Mouse (Mus musculus): Measurements from ENCODE around the gene Atf6. TPM values are rescaled to one million over a fixed set of nuclear protein-coding genes. Genes with fewer than 3 reads are reported as not detected.
A peak's percentile ranks its signal among the peaks of the same experiment; 100 is the strongest.

Atf6 gene
- polyA plus RNA-seq, 1 experiment from 2014 or later: 6.0 TPM

DNA sequence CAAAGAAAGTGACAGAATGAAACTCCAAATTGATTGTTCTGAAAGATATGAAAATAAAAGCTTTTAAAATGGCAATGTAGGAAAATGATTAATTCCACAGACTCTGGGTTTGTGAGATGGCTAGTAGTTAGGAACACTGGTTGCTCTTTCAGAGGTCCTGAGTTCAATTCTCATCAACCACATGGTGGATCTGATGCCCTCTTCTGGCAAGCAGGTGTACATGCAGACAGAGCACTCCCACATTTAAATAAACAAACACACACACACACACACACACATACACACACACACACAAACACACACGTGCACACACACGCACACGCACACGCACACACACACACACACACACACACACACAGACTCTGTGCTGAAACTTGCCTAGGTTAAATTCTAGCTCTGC, 89.9 kb downstream of the Atf6 start:
- 94% methylated on average over 4 of the region's 4 CpGs for WGBS (ENCODE audit: insufficient replicate concordance)
- H3K4me2 ChIP-seq (ENCODE audit: low read depth, low read length): no peak overlapping the region
- no peaks in the 10 kb centered on the region for H3K4me1 ChIP-seq (ENCODE audit: insufficient read depth)
- DNase-seq (no peak), ATAC-seq (no peak)
- no peak overlapping the region for H3K4me3 ChIP-seq (ENCODE audit: low read depth, low read length)
- H3K36me3 ChIP-seq (replicated peaks; ENCODE audit: insufficient read depth, low read length): peaks cover 15% of the 10 kb centered on the region
- no peak overlapping the region for H3K9ac ChIP-seq (replicated peaks)
- H3K27ac ChIP-seq (ENCODE audit: low read depth): no peak overlapping the region
- H3K27me3 ChIP-seq (ENCODE audit: insufficient read depth, low read length): no peaks in the 10 kb centered on the region
- TF ChIP-seq EP300 (IDR thresholded peaks at IDR 0.05; ENCODE audit: low read depth) (no peak), CTCF (IDR thresholded peaks at IDR 0.05; ENCODE audit: low read depth) (peak; percentile 50)
- no peaks in the 10 kb centered on the region for H3K9me3 ChIP-seq (ENCODE audit: low read length)

DNA sequence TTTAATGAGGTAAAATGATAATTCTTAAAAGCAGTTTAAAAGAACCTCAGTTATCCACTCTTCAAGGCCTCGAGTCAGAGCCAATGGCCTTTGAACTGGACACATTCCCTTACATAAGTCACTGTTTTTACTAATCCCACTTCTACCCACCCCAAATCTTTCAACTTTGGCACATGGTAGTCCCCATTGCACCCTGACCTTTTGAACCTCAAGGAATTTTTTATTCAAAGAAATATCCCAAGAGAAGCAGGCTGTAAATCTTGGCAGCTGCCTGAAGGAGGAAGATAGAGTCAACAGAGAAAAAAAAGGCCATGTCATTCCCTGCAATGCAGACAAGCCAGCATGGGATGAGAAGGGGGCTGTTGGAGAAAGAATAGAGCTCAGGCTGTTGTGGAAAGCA, 93.1 kb downstream of the Atf6 start:
- H3K27me3 ChIP-seq (ENCODE audit: insufficient read depth, low read length): no peaks in the 10 kb centered on the region
- no peaks in the 10 kb centered on the region for H3K4me1 ChIP-seq (ENCODE audit: insufficient read depth)
- TF ChIP-seq EP300 (IDR thresholded peaks at IDR 0.05; ENCODE audit: low read depth) (no peak), CTCF (IDR thresholded peaks at IDR 0.05; ENCODE audit: low read depth) (no peak)
- DNase-seq: no peak
- H3K9me3 ChIP-seq (ENCODE audit: low read length): no peaks in the 10 kb centered on the region
- H3K9ac ChIP-seq (replicated peaks): no peak overlapping the region
- H3K4me3 ChIP-seq (ENCODE audit: low read depth, low read length): no peak overlapping the region
- no peak overlapping the region for H3K27ac ChIP-seq (ENCODE audit: low read depth)
- WGBS (ENCODE audit: insufficient replicate concordance): 86% methylated on average over 1 of the region's 1 CpGs
- no peak overlapping the region for H3K4me2 ChIP-seq (ENCODE audit: low read depth, low read length)
- ATAC-seq: no peak
- peaks cover 17% of the 10 kb centered on the region for H3K36me3 ChIP-seq (replicated peaks; ENCODE audit: insufficient read depth, low read length)

DNA sequence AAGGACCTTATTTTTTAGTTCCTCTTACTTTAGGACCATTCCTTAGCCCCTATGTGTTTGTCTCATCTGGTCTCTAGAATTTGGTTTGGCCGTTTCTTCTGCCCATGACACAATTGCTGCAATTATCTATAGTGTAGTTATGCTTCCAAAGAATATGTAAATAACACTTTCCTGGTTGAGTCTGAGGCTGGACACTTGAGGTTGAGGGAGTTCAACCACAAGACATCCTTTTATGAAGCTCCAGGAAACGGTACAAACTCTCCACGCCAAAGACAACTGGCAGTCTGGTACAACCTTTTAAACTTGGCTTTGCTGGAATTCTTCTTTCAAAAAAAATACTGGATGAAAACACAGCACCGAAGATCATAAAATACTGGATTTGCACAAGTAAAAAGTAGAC, 94.1 kb downstream of the Atf6 start:
- Histone ChIP-seq H3K4me1 (ENCODE audit: insufficient read depth) (no peaks in the 10 kb centered on the region), H3K4me2 (ENCODE audit: low read depth, low read length) (no peak overlapping the region), H3K36me3 (replicated peaks; ENCODE audit: insufficient read depth, low read length) (peaks cover 17% of the 10 kb centered on the region), H3K27me3 (ENCODE audit: insufficient read depth, low read length) (no peaks in the 10 kb centered on the region), H3K27ac (ENCODE audit: low read depth) (no peak overlapping the region), H3K9me3 (ENCODE audit: low read length) (no peaks in the 10 kb centered on the region), H3K4me3 (ENCODE audit: low read depth, low read length) (no peak overlapping the region), H3K9ac (replicated peaks) (no peak overlapping the region)
- TF ChIP-seq EP300 (IDR thresholded peaks at IDR 0.05; ENCODE audit: low read depth) (no peak), CTCF (IDR thresholded peaks at IDR 0.05; ENCODE audit: low read depth) (no peak)
- 57% methylated on average over 4 of the region's 4 CpGs for WGBS (ENCODE audit: insufficient replicate concordance)
- DNase-seq (no peak), ATAC-seq (no peak)

DNA sequence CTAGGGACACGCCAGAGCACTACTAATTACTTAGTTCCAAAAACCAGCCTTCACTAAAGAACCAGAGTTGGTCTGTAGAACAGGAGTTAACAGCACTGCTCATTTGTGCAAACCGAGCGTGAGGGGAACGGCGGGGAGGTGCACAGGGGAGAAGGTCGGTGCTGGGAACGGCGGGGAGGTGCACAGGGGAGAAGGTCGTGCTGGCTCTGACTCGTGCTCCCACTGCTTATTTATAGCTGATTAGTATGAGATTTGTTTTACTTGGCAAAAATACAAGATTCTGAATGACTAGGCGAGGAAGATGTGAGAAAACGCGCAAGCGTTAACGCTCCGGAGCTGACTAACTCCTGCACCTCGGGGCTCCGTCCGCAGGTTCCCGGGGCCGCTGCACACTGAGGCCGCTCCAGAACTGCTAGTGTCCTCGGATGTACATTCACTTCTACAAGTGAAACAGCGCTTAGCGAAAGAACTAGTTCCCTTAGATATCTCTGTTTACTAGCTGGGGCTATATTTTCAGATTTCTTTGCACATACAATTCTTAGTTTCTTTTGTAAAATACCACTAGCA, 96.1 kb downstream of the Atf6 start:
- no peaks in the 10 kb centered on the region for H3K4me1 ChIP-seq (ENCODE audit: insufficient read depth)
- no peak overlapping the region for H3K4me3 ChIP-seq (ENCODE audit: low read depth, low read length)
- DNase-seq: no peak
- H3K9me3 ChIP-seq (ENCODE audit: low read length): no peaks in the 10 kb centered on the region
- no peaks in the 10 kb centered on the region for H3K27me3 ChIP-seq (ENCODE audit: insufficient read depth, low read length)
- H3K36me3 ChIP-seq (replicated peaks; ENCODE audit: insufficient read depth, low read length): peaks cover 14% of the 10 kb centered on the region
- no peak overlapping the region for H3K4me2 ChIP-seq (ENCODE audit: low read depth, low read length)
- no peak overlapping the region for H3K9ac ChIP-seq (replicated peaks)
- H3K27ac ChIP-seq (ENCODE audit: low read depth): no peak overlapping the region
- TF ChIP-seq EP300 (IDR thresholded peaks at IDR 0.05; ENCODE audit: low read depth): no peak
- TF ChIP-seq CTCF (IDR thresholded peaks at IDR 0.05; ENCODE audit: low read depth): no peak
- 83% methylated on average over 25 of the region's 25 CpGs for WGBS (ENCODE audit: insufficient replicate concordance)
- ATAC-seq: no peak

DNA sequence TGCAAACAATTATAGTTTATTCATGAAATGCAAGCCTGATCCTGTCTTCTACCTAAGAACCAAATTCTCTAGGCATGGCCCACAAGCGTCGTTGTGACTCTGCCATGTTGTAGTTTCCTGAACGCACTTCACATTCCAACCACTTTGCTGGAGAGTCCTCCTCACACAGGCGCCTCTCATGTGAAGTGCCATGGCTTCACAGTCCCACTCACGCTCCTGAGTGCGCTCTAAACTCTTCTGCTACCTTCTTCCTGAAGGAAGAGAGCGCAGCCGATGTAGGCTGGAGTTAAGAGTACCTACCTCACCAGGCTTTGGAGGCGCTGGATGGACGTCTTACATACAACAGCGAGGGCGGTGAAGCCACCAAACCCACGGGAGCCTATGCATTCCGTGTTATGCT, 96.9 kb downstream of the Atf6 start:
- H3K9ac ChIP-seq (replicated peaks): no peak overlapping the region
- WGBS (ENCODE audit: insufficient replicate concordance): 89% methylated on average over 14 of the region's 14 CpGs
- no peak for ATAC-seq
- no peaks in the 10 kb centered on the region for H3K4me1 ChIP-seq (ENCODE audit: insufficient read depth)
- no peak overlapping the region for H3K4me2 ChIP-seq (ENCODE audit: low read depth, low read length)
- no peak for TF ChIP-seq EP300 (IDR thresholded peaks at IDR 0.05; ENCODE audit: low read depth)
- no peak for TF ChIP-seq CTCF (IDR thresholded peaks at IDR 0.05; ENCODE audit: low read depth)
- H3K27me3 ChIP-seq (ENCODE audit: insufficient read depth, low read length): no peaks in the 10 kb centered on the region
- H3K36me3 ChIP-seq (replicated peaks; ENCODE audit: insufficient read depth, low read length): peaks cover 14% of the 10 kb centered on the region
- no peak overlapping the region for H3K27ac ChIP-seq (ENCODE audit: low read depth)
- no peak overlapping the region for H3K4me3 ChIP-seq (ENCODE audit: low read depth, low read length)
- no peak for DNase-seq
- H3K9me3 ChIP-seq (ENCODE audit: low read length): 0 out of 2 replicates have a peak, but pooled peaks cover under 1% of the 10 kb centered on the region

DNA sequence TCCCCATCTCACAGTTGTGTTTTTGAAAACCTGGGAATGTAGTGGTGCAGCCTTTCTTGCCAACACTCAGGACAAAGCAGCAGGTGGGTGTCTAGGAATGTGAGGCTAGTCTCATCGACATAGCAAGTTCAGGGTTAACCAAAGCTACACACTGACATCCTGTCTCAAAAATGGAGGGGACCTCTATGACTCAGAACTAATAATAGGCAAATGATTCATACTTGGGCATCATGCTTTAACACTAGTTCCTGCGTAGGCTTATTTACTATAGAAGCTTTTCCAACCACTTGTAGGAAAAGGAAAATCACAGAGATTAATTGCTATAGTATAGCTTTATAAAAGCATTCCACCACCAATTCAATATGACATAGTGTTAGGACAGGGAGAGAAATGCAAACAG, 100.6 kb downstream of the Atf6 start:
- H3K9ac ChIP-seq (replicated peaks): no peak overlapping the region
- no peak overlapping the region for H3K4me2 ChIP-seq (ENCODE audit: low read depth, low read length)
- no peaks in the 10 kb centered on the region for H3K27me3 ChIP-seq (ENCODE audit: insufficient read depth, low read length)
- 0 out of 2 replicates have a peak, but pooled peaks cover 3% of the 10 kb centered on the region for H3K9me3 ChIP-seq (ENCODE audit: low read length)
- no peaks in the 10 kb centered on the region for H3K4me1 ChIP-seq (ENCODE audit: insufficient read depth)
- H3K36me3 ChIP-seq (replicated peaks; ENCODE audit: insufficient read depth, low read length): 0 out of 2 replicates have a peak, but pooled peaks cover 13% of the 10 kb centered on the region
- no peak overlapping the region for H3K27ac ChIP-seq (ENCODE audit: low read depth)
- WGBS (ENCODE audit: insufficient replicate concordance): 72% methylated on average over 2 of the region's 2 CpGs
- no peak overlapping the region for H3K4me3 ChIP-seq (ENCODE audit: low read depth, low read length)
- no peak for ATAC-seq
- TF ChIP-seq CTCF (IDR thresholded peaks at IDR 0.05; ENCODE audit: low read depth): no peak
- TF ChIP-seq EP300 (IDR thresholded peaks at IDR 0.05; ENCODE audit: low read depth): no peak
- no peak for DNase-seq

Measured in liver, postnatal 0 days (tissue).